Mouse (Mus musculus): ENCODE measurements around the gene Lin28a.

GRCm38 (mm10) chr4:134062561-134062960 is 43.9 kb upstream of the Lin28a start:
- TF ChIP-seq CTCF (IDR thresholded peaks at IDR 0.05; ENCODE audit: low read depth) (no peak), EP300 (IDR thresholded peaks at IDR 0.05; ENCODE audit: low read depth) (no peak)
